Comparison of ENCODE assay signal across 20 mouse cellular contexts in genomic region chr7:5288281-5288680, GRCm38 (mm10).
"Had no signal": no experiment of that assay in that cellular context is flagged by ENCODE, and none has a peak within 500 bp of the region (broad histone marks: within the 10 kb centered on the region; RNA-seq: fewer than 3 reads in every experiment).

No protein-coding gene starts in this region.

- H3K4me3 ChIP-seq: layer of hippocampus, adult 2 months; limb, embryonic 12.5 days; limb, embryonic 15.5 days; midbrain, embryonic 12.5 days; midbrain, embryonic 15.5 days; neural tube, embryonic 12.5 days; neural tube, embryonic 15.5 days had no signal

- H3K9ac ChIP-seq: limb, embryonic 12.5 days; limb, embryonic 15.5 days; liver, embryonic 14.5 days; liver, postnatal 0 days; lung, embryonic 14.5 days; midbrain, embryonic 12.5 days; midbrain, embryonic 15.5 days; neural tube, embryonic 12.5 days; neural tube, embryonic 15.5 days had no signal

- H3K4me2 ChIP-seq: limb, embryonic 12.5 days; limb, embryonic 15.5 days; liver, embryonic 11.5 days; lung, embryonic 14.5 days; midbrain, embryonic 12.5 days; midbrain, embryonic 15.5 days; neural tube, embryonic 12.5 days; neural tube, embryonic 15.5 days had no signal

- H3K36me3 ChIP-seq: limb, embryonic 12.5 days; limb, embryonic 15.5 days; midbrain, embryonic 12.5 days; midbrain, embryonic 15.5 days; neural tube, embryonic 12.5 days; neural tube, embryonic 15.5 days had no signal

- H3K27ac ChIP-seq: layer of hippocampus, adult 2 months; limb, embryonic 12.5 days; limb, embryonic 15.5 days; liver, embryonic 14.5 days; macrophage; midbrain, embryonic 12.5 days; midbrain, embryonic 15.5 days; neural tube, embryonic 12.5 days; neural tube, embryonic 15.5 days had no signal

- ATAC-seq: liver, postnatal 0 days; lung, postnatal 0 days; midbrain, embryonic 15.5 days had no signal

- H3K4me1 ChIP-seq: limb, embryonic 12.5 days; limb, embryonic 15.5 days; midbrain, embryonic 12.5 days; midbrain, embryonic 15.5 days; neural tube, embryonic 12.5 days; neural tube, embryonic 15.5 days had no signal

- H3K9me3 ChIP-seq: limb, embryonic 15.5 days had no signal

- DNase-seq: kidney, postnatal 14 days; kidney, postnatal 4 days; layer of hippocampus, adult 9-11 months; left cerebral cortex, postnatal 4 days; liver, postnatal 0 days; lung, embryonic 14.5 days; retina, postnatal 1 day; thymus, adult 18-20 months; thymus, postnatal 36 days had no signal

- H3K27me3 ChIP-seq: limb, embryonic 12.5 days; limb, embryonic 15.5 days; midbrain, embryonic 12.5 days; midbrain, embryonic 15.5 days; neural tube, embryonic 12.5 days; neural tube, embryonic 15.5 days had no signal
